Mouse (Mus musculus): ENCODE measurements around the gene Gm13278.
"Not testable (repeated sequence)": the region's sequence is repeated elsewhere in the genome, so short reads cannot be mapped to it uniquely, and the experiment has no call there.

DNA sequence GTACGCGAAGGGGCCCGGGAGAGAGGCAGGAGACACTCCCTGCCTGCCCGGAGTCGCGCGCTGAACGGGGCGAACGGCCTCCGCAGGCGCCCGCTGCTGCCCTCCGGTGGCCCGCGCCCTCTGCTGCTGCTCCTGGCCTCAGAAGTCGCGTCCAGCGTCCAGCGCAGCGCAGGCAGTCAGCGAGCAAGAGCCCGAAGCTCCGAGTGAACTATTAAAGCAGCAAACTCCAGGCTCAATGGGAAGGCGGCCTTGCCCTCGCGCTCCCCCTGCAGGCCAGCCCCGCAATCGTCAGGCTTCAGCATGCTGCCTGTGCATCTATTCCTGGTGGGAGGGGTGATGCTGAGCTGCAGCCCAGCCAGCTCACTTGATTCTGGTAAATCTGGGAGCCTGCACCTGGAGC lies 14.7 kb upstream of the Gm13278 start, which contains the start of gene Gm13289:
- TF ChIP-seq CTCF (IDR thresholded peaks at IDR 0.05; ENCODE audit: insufficient read depth, low read length); POLR2A (IDR thresholded peaks at IDR 0.05; ENCODE audit: borderline replicate concordance, extremely low read depth, low read depth, low read length): not testable (repeated sequence)

Data from lung, adult 2 months (tissue).